Mouse (Mus musculus) cerebellum, adult 11 months (tissue): Measurements from ENCODE around the gene Rps19.

Experiments used
- DNase-seq: peaks from one replicate; pipeline ENCODE4 v3.0.0; 2022

Gene Rps19

GRCm38 (mm10) chr7:24904070-24904483, 19.9 kb downstream of the Rps19 start:
- peak; percentile 96 for DNase-seq

GRCm38 (mm10) chr7:24904936-24905335, 20.8 kb downstream of the Rps19 start:
- DNase-seq, result peak; percentile 52

GRCm38 (mm10) chr7:24906551-24906950, 22.4 kb downstream of the Rps19 start:
- DNase-seq, result no peak

GRCm38 (mm10) chr7:24907211-24907748, 23.1 kb downstream of the Rps19 start:
- no peak for DNase-seq

GRCm38 (mm10) chr7:24912480-24912879, 28.3 kb downstream of the Rps19 start:
- DNase-seq, result no peak

- no peak for DNase-seq
These were observed 34.7 kb downstream of the Rps19 start for GRCm38 (mm10) chr7:24918763-24919323.

- DNase-seq, result no peak
These were observed 35.6 kb downstream of the Rps19 start for GRCm38 (mm10) chr7:24919728-24920127.

- no peak for DNase-seq
These were observed 46.3 kb downstream of the Rps19 start for GRCm38 (mm10) chr7:24930475-24930874.

- DNase-seq, result no peak
These were observed 47.5 kb downstream of the Rps19 start for GRCm38 (mm10) chr7:24931651-24932050.
